Mouse (Mus musculus) bone marrow macrophage, adult 2 months (primary cell): ENCODE results near the gene Rnh1.

Source experiments
- CTCF ChIP-seq: IDR thresholded peaks from 2 replicates; pipeline ENCODE4 v1.5.1; 2012; ENCODE audit warnings: low read depth, mild to moderate bottlenecking, low read length, moderate library complexity
- POLR2A ChIP-seq: IDR thresholded peaks from 2 replicates; pipeline ENCODE4 v1.6.1; 2012; ENCODE audit warnings: mild to moderate bottlenecking, low read depth, low read length, borderline replicate concordance

- no peak for TF ChIP-seq CTCF
- TF ChIP-seq POLR2A: no peak
Measured at GRCm38 (mm10) chr7:141122689-141123516, 49.8 kb downstream of the Rnh1 start.
